Mouse (Mus musculus): Measurements from ENCODE around the gene Aldh3a1. TPM values are rescaled to one million over a fixed set of nuclear protein-coding genes. Genes with fewer than 3 reads are reported as not detected.

The Aldh3a1 gene
- polyA plus RNA-seq, 1 experiment from 2014 or later, result not detected

Other genes with a start within 250 kb of the Aldh3a1 start
- 2.2 and 2.5 TPM in 2 replicates for gene Kcnj12, start 185.0 kb upstream of the Aldh3a1 start, polyA plus RNA-seq (2016; fragmentation: Nextera tagmentation; extraction: Ambion mirVana)
- 0.86 and 1.2 TPM in 2 replicates for gene Tnfrsf13b, start 80.8 kb upstream of the Aldh3a1 start, polyA plus RNA-seq (2016; fragmentation: Nextera tagmentation; extraction: Ambion mirVana)
- gene Usp22, start 32.5 kb upstream of the Aldh3a1 start, polyA plus RNA-seq (2016; fragmentation: Nextera tagmentation; extraction: Ambion mirVana), result 185 and 189 TPM in 2 replicates
- gene Aldh3a2, start 59.9 kb downstream of the Aldh3a1 start, polyA plus RNA-seq (2016; fragmentation: Nextera tagmentation; extraction: Ambion mirVana), result 16.7 and 17.6 TPM in 2 replicates
- not detected in 2 replicates for gene Slc47a2, start 135.3 kb downstream of the Aldh3a1 start, polyA plus RNA-seq (2016; fragmentation: Nextera tagmentation; extraction: Ambion mirVana)
- 0.05 and 0.08 TPM in 2 replicates for gene Slc47a1, start 170.8 kb downstream of the Aldh3a1 start, polyA plus RNA-seq (2016; fragmentation: Nextera tagmentation; extraction: Ambion mirVana)
- gene Rnf112, start 246.6 kb downstream of the Aldh3a1 start, polyA plus RNA-seq (2016; fragmentation: Nextera tagmentation; extraction: Ambion mirVana), result 0.49 and 1.00 TPM in 2 replicates

Measured in embryonic facial prominence, embryonic 10.5 days (tissue).